Mouse (Mus musculus): Measurements from ENCODE around the gene Hist4h4.

GRCm38 (mm10) chr6:136805409-136805775, 1.2 kb upstream of the Hist4h4 start:
- TF ChIP-seq CTCF (IDR thresholded peaks at IDR 0.05; ENCODE audit: insufficient read depth, low read length) = no peak
- TF ChIP-seq POLR2A (IDR thresholded peaks at IDR 0.05; ENCODE audit: borderline replicate concordance, extremely low read depth, low read depth, low read length) = no peak
